Mouse (Mus musculus): ENCODE measurements at regions not wholly inside any gene's neighbourhood (a gene's known extent, or its start where the extent isn't known, plus 50 kb on each side); places are given as distances from the start of the nearest gene placed in this dataset.

GRCm38 (mm10) chr4:127859505-127859904 lies 111.2 kb downstream of the CK137956 start:
- TF ChIP-seq CTCF (conservative IDR thresholded peaks at IDR 0.05; ENCODE audit: low read length) (no peak), POU5F1 (IDR thresholded peaks at IDR 0.05; ENCODE audit: borderline replicate concordance, low read length) (no peak)
